In the genomic region with DNA sequence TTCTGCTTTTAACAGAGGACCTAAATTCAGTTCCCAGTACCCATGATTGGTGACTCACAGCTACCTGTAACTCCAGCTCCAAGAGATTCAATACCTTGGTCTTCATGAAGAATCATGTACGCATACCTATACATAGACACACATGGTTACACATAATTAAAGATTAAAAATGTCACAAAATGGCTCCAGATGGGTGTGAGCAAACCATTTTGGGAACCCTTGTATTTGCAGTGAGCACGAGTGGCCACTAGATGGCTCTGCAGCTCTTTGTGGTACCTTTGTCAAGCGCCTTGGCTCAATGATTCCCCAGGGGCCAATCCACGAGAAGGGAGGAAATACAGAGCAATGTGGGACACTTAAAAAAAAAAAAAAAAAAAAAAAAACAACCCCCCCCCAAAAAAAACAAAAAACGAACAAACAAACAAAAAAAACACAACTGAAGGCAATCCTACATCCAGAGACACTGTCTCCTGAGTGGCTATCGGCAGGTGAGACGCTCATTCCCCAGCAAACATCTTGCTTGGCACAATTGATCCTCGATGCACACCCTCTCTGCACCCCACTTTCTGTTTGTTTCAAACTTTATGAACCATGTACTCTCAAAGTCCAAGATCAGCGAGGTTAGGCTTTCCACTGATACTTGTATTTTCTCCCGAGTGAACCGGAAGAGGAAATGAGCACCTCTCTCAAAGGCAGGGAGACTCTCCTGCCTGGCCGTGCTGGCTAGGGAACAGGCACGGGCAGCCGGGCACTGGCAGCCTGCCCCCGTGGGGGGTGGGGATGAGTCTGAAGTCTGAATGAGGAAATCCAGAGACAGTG, we compare ENCODE assay signal across 8 mouse cellular contexts. TPM values are rescaled to one million over a fixed set of nuclear protein-coding genes. Genes with fewer than 3 reads are reported as not detected.
DNase-seq lines count a peak whose midpoint lies in the region; ATAC-seq and TF ChIP-seq lines count a peak whose summit lies in the region.

No protein-coding gene starts in this region.

- WGBS in hindbrain, embryonic 12.5 days: 18% methylated on average over 15 of the region's 15 CpGs
- WGBS in lung, postnatal 0 days: 5% methylated on average over 15 of the region's 15 CpGs

- peaks cover 3% of the 10 kb centered on the region; the same call in 1 of the 2 replicates for H3K4me1 ChIP-seq in hindbrain, embryonic 12.5 days
- no peaks in the 10 kb centered on the region for H3K4me1 ChIP-seq in lung, postnatal 0 days (ENCODE audit: insufficient read depth, low read depth, low read length)

- peak overlapping the region; percentile 50; the same call in 1 of the 2 replicates for H3K9ac ChIP-seq in hindbrain, embryonic 12.5 days
- H3K9ac ChIP-seq in lung, postnatal 0 days (replicated peaks; ENCODE audit: low read depth): peak overlapping the region; percentile 37

- H3K4me3 ChIP-seq in hindbrain, embryonic 12.5 days: peak overlapping the region; percentile 30
- H3K4me3 ChIP-seq in lung, postnatal 0 days (ENCODE audit: low read depth, low read length): peak overlapping the region; percentile 37

- H3K27ac ChIP-seq in hindbrain, embryonic 12.5 days: no peak overlapping the region
- peak overlapping the region; percentile 57; the same call in 1 of the 2 replicates for H3K27ac ChIP-seq in lung, postnatal 0 days (ENCODE audit: low read length)

- H3K4me2 ChIP-seq in hindbrain, embryonic 12.5 days (replicated peaks): peak overlapping the region; percentile 58
- peak overlapping the region; percentile 64 for H3K4me2 ChIP-seq in lung, postnatal 0 days (replicated peaks; ENCODE audit: low read depth, low read length)

- peak; percentile 90 for TF ChIP-seq CTCF in Patski (IDR thresholded peaks at IDR 0.05)
- TF ChIP-seq CTCF in lung, postnatal 0 days (IDR thresholded peaks at IDR 0.05): peak; percentile 92

- TF ChIP-seq EP300 in lung, postnatal 0 days (IDR thresholded peaks at IDR 0.05): no peak

- peak; percentile 39 for DNase-seq in Patski (ENCODE audit: low read depth, low spot score)
- peak; percentile 91 to 94 for DNase-seq in cerebellum, postnatal 10 days
- peak; percentile 64 to 79 for DNase-seq in frontal cortex, postnatal 10 days (ENCODE audit: low spot score in 2 of 2)
- peak; percentile 88 to 90 for DNase-seq in layer of hippocampus, postnatal 10 days (ENCODE audit: low spot score in 2 of 2)
- DNase-seq in lung, postnatal 0 days (ENCODE audit: low spot score): peak; percentile 93
- peak; percentile 44 for DNase-seq in ovary, postnatal 10 days (ENCODE audit: low spot score)
- peak; percentile 94 for DNase-seq in thymus, postnatal 0 days (ENCODE audit: low spot score)

- H3K27me3 ChIP-seq in Patski: peaks cover 6% of the 10 kb centered on the region
- H3K27me3 ChIP-seq in hindbrain, embryonic 12.5 days: no peaks in the 10 kb centered on the region
- H3K27me3 ChIP-seq in lung, postnatal 0 days (replicated peaks; ENCODE audit: insufficient read depth, low read length): no peaks in the 10 kb centered on the region

- no peaks in the 10 kb centered on the region for H3K9me3 ChIP-seq in hindbrain, embryonic 12.5 days (replicated peaks)
- H3K9me3 ChIP-seq in lung, postnatal 0 days (ENCODE audit: low read length): no peaks in the 10 kb centered on the region

- ATAC-seq in Patski: peak; percentile 51
- ATAC-seq in hindbrain, embryonic 12.5 days (ENCODE audit: low FRiP score): peak; percentile 68
- ATAC-seq in lung, postnatal 0 days: peak; percentile 88

- POLR2A ChIA-PET in Patski (lab: Charles Lee): no interaction called here

- H3K36me3 ChIP-seq in hindbrain, embryonic 12.5 days: no peaks in the 10 kb centered on the region
- no peaks in the 10 kb centered on the region for H3K36me3 ChIP-seq in lung, postnatal 0 days (ENCODE audit: insufficient read depth, low read length)

- in situ Hi-C loops in Patski (cut with MboI; ENCODE audit: low pct_unique_long_range_greater_than_20kb): loop anchor here (5.0 to 25.0 kb wide), 5 partner anchors 37 to 427 kb away; partner anchors contain the start of genes Dbnl and Xbp1

- CTCF ChIA-PET in Patski (lab: Charles Lee): interaction anchor here (0.7 to 1.6 kb wide), 6 partner anchors 16 to 370 kb away, joined by 3 to 8 read pairs (median 4); partner anchors contain the start of gene Ccdc117

RNA-seq across cellular contexts. Expression of gene Xbp1, which starts 35.1 kb away (rescaled TPM):
- polyA plus RNA-seq in Patski (2021): 115 TPM
- 135 and 146 TPM in 2 replicates for polyA plus RNA-seq in hindbrain, embryonic 12.5 days (2016; fragmentation: Nextera tagmentation; extraction: Ambion mirVana)
- total RNA-seq in layer of hippocampus, postnatal 10 days (2021): 10 to 100 TPM; 63.6 to 65.1 TPM
- polyA plus RNA-seq in lung, postnatal 0 days (2015; fragmentation: Nextera tagmentation; extraction: Ambion mirVana): 211 and 242 TPM in 2 replicates
- polyA plus RNA-seq in thymus, postnatal 0 days (2015; fragmentation: Nextera tagmentation; extraction: Ambion mirVana): 194 and 213 TPM in 2 replicates

RNA-seq across cellular contexts. Expression of gene Znrf3, which starts 40.8 kb away (rescaled TPM):
- polyA plus RNA-seq in Patski (2021): 10.7 TPM
- 8.2 and 8.3 TPM in 2 replicates for polyA plus RNA-seq in hindbrain, embryonic 12.5 days (2016; fragmentation: Nextera tagmentation; extraction: Ambion mirVana)
- total RNA-seq in layer of hippocampus, postnatal 10 days (2021): 10 to 100 TPM; 20.7 to 21.4 TPM
- polyA plus RNA-seq in lung, postnatal 0 days (2015; fragmentation: Nextera tagmentation; extraction: Ambion mirVana): 15.4 and 16.3 TPM in 2 replicates
- polyA plus RNA-seq in thymus, postnatal 0 days (2015; fragmentation: Nextera tagmentation; extraction: Ambion mirVana): 7.4 and 10.9 TPM in 2 replicates

RNA-seq across cellular contexts. Expression of gene Ccdc117, which starts 56.6 kb away (rescaled TPM):
- polyA plus RNA-seq in Patski (2021): 17.8 TPM
- polyA plus RNA-seq in hindbrain, embryonic 12.5 days (2016; fragmentation: Nextera tagmentation; extraction: Ambion mirVana): 23.1 and 25.3 TPM in 2 replicates
- 1 to 10 TPM; 9.3 to 9.9 TPM for total RNA-seq in layer of hippocampus, postnatal 10 days (2021)
- 13.4 and 13.9 TPM in 2 replicates for polyA plus RNA-seq in lung, postnatal 0 days (2015; fragmentation: Nextera tagmentation; extraction: Ambion mirVana)
- polyA plus RNA-seq in thymus, postnatal 0 days (2015; fragmentation: Nextera tagmentation; extraction: Ambion mirVana): 17.7 and 18.5 TPM in 2 replicates

Comparison
In these comparisons a context has a peak if more than half of its experiments do, and no peak if none do; other contexts are left out.
1. DNase-seq: peak in every context shown above with its lines; median percentile 94 in thymus, postnatal 0 days; 93 in lung, postnatal 0 days; 92 in cerebellum, postnatal 10 days; 89 in layer of hippocampus, postnatal 10 days; 72 in frontal cortex, postnatal 10 days; 44 in ovary, postnatal 10 days; 39 in Patski.